Mouse (Mus musculus): Measurements from ENCODE around the gene Adgrl3. TPM values are rescaled to one million over a fixed set of nuclear protein-coding genes. Genes with fewer than 3 reads are reported as not detected.
A peak's percentile ranks its signal among the peaks of the same experiment; 100 is the strongest.
"Not testable (repeated sequence)": the region's sequence is repeated elsewhere in the genome, so short reads cannot be mapped to it uniquely, and the experiment has no call there.

Adgrl3 gene
- total and polyA plus RNA-seq, 3 experiments: 1.2 to 3.4 (median 3.1) TPM

GRCm38 (mm10) chr5:81405582-81406143 lies 385.7 kb downstream of the Adgrl3 start:
- no peak for DNase-seq

DNA sequence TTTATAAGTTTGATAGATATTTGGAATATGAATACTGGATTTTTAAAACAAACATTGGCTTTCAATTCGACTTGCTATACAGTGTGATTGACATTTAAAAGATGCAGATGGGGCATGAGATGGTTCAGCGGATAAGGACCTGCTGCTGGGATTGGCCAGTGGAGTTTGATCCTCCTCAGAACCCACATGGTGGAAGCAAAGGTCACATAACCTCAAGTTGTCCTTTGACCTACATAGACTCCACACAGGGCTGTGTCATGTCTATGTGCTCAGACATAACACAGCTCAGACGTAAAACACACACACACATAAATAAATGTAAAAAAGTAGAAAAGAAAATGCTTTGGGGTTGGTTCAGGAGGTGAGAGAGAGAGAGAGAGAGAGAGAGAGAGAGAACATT lies 397.4 kb downstream of the Adgrl3 start:
- no peak for DNase-seq

GRCm38 (mm10) chr5:81427393-81427792 lies 407.5 kb downstream of the Adgrl3 start:
- DNase-seq: no peak

DNA sequence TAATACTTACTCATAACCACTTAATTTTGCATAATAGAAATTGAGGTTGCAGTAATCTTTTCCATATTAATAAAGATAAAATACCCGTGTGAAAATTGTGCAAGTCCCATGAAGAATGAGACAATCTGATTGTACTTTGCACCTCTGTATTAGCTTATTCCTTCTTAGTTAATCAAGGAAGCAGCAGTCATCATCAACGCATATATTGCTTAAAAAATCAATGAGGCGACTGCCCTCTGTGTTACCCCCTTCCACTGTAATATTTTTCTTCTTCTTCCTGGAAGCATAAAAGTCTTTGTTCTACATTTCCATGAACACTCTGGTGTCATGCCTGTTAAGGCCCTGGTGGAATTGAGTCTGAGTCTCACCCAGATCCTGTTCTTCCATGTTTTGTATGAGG lies 416.4 kb downstream of the Adgrl3 start:
- no peak for DNase-seq

GRCm38 (mm10) chr5:81442150-81442549 lies 422.2 kb downstream of the Adgrl3 start:
- no peak for DNase-seq

- no peak for DNase-seq
Measured at GRCm38 (mm10) chr5:81465971-81466370, 446.0 kb downstream of the Adgrl3 start.

DNA sequence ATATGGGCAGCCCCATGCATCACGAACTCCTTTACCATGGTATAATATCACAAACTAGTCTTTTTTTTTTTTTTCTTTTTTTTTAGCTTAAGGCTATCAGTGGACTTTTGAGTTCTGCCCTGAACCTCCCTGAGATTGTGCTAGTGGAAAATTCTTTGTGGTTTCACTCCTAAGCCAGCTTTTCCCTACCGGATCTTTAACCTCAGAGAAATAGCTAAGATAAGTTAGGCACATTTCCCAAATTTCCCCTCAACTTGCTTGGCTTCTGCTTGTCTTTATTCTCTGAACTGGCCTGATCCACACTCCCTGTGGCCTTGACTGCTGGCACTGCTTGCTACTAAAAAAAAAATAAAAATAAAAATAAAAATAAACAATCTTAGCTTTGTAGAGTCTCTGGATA lies 454.7 kb downstream of the Adgrl3 start:
- no peak for DNase-seq

GRCm38 (mm10) chr5:81475406-81475805 lies 455.5 kb downstream of the Adgrl3 start:
- DNase-seq: no peak

- no peak for DNase-seq
Measured at GRCm38 (mm10) chr5:81475971-81476606, 456.2 kb downstream of the Adgrl3 start.

DNA sequence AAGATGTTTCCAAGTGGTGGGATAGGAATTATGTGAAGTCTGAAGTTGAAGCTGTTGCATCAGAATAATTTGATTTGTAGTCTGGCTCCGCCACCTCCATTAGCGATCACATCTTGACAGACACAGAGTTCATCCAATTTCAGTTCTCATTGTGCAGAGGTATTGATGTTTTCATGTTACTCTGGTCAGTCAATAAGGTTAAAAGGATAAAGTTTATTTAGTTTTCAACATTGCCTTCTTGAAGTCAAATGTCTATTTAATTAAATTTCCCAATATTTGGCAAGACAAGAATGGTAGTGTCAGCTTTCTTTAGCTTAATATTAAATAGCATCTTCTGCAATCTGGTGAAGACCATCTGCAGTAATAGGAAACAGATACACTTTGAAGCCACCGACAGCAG lies 461.0 kb downstream of the Adgrl3 start:
- no peak for DNase-seq

- no peak for DNase-seq
Measured at GRCm38 (mm10) chr5:81483890-81484289, 464.0 kb downstream of the Adgrl3 start.

DNA sequence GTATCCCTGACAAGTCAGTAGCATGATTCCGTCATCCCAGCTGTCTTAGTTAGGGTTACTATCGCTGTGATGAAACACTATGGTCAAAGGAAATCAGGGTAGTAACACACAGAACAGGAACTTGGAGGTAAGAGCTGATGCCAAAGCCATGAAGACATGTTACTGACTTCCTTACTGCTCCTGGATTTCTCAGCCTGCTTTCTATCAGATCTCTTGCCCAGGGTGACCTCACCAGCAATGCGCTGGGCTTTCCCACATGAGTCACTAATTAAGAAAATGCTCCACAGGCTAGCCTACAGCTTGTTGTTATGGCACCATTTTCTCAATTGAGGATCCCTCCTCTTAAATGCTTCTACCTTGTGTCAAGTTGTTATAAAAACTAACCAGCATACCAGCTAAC lies 481.1 kb downstream of the Adgrl3 start:
- DNase-seq: no peak

GRCm38 (mm10) chr5:81518720-81519496 lies 499.0 kb downstream of the Adgrl3 start:
- no peak for DNase-seq

GRCm38 (mm10) chr5:81519497-81520382 lies 499.8 kb downstream of the Adgrl3 start:
- DNase-seq: peak; percentile 22

GRCm38 (mm10) chr5:81522760-81523159 lies 502.8 kb downstream of the Adgrl3 start:
- DNase-seq: no peak

DNA sequence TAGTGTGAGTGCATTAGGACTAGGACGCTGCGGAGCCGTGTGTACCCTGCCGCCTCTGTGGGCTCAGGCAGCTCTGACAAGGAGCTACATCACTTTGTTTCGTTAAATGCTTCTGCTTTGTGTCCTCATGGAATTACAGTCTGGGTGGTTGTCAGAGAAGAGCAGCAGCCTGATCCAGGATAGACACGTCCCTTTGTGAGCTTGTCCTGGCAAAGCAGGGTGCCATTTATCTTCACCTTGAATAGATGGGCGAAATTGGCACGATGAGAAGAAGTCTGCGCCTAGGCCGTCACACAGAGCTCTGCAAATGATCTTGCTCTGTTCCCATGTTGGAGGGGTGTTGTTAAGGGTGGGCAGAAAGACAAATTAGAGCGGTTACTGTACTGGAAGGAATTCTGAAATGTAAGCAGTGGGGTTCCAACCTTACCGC lies 504.6 kb downstream of the Adgrl3 start:
- DNase-seq: no peak

- no peak for DNase-seq
Measured at GRCm38 (mm10) chr5:81525326-81525725, 505.4 kb downstream of the Adgrl3 start.

DNA sequence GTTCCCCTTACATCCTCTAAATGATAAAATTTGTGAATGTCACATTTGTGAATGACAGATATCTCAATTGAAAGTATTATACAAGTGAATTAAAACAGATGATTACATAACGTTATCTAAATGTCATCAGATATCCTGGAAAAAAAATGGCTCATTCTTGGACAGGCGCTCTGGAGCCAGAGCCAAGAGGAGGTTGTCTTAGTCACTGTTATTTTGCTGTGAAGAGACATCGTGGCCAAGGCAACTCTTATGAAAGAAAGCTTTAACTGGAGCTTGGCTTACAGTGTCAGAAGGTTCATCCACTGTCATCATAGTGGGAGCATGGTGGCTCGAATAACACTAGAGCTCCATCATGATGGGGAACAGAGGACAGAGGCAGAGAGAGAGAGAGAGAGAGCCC lies 511.7 kb downstream of the Adgrl3 start:
- DNase-seq: peak; percentile 27

- no peak for DNase-seq
Measured at GRCm38 (mm10) chr5:81550211-81550610, 530.3 kb downstream of the Adgrl3 start.

GRCm38 (mm10) chr5:81555149-81555548 lies 535.2 kb downstream of the Adgrl3 start:
- DNase-seq: not testable (repeated sequence)

- DNase-seq: no peak
Measured at GRCm38 (mm10) chr5:81556008-81556407, 536.1 kb downstream of the Adgrl3 start.

DNA sequence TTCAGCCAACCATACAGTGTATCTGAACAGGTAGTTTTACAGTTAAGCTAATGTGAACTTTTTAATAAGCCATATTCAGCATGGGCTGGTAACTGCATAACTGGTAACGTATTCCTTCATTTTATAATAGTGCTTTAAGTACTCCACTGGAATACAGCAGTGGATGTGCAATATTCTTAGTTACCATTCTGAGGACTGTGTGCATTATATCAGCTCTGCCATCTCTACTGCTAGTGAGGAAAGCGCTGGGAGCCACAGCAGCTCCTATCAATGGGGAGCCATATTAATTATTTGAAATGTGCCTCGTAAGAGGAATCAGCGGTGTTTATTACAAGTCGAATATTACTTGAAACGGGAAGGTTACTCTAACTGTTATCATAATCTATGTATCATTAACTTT lies 539.0 kb downstream of the Adgrl3 start:
- DNase-seq: no peak

Data from adrenal gland, adult 2 months (tissue).